Mouse (Mus musculus): Measurements from ENCODE around the gene Pdzrn3.
A peak's percentile ranks its signal among the peaks of the same experiment; 100 is the strongest.

DNA sequence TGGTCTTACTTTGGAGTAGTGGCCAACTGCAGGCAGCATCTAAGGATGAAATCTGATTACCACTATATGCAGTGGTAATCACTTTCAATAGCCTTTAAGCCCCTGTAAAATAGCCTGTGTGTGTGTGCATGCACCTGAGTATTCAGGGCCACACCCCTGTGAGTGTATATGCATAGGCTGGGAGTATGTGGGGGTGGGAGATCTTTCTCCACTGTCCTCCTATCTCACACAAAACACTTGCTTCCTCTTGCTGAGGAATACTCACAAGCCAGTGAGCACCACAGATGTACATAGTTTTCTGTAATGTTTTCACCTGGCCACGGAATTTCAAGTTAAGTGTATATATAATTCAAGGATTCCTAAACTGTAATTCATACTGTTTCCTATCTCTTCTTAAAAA is 74.2 kb downstream of the Pdzrn3 start:
- TF ChIP-seq MAX (IDR thresholded peaks at IDR 0.05; ENCODE audit: low read length) = no peak
- no peak for TF ChIP-seq CTCF (IDR thresholded peaks at IDR 0.05 in 2 of 3, conservative IDR thresholded peaks at IDR 0.05 in 1 of 3; ENCODE audit: control insufficient read depth in 1 of 3, insufficient read depth in 1 of 3, low read depth in 2 of 3, low read length in 3 of 3, poor library complexity in 1 of 3, severe bottlenecking in 1 of 3)
- no peak for TF ChIP-seq USF1 (IDR thresholded peaks at IDR 0.05; ENCODE audit: low read depth, low read length)
- TF ChIP-seq EP300 (IDR thresholded peaks at IDR 0.05; ENCODE audit: low read depth in 1 of 2, low read length in 2 of 2) = peak; percentile 82 to 91
- peak in 1 of 2 experiments; percentile 39; a peak in 1 of 4 replicates for TF ChIP-seq POLR2A (IDR thresholded peaks at IDR 0.05; ENCODE audit: control insufficient read depth in 1 of 2, insufficient read depth in 1 of 2, low read depth in 1 of 2, low read length in 2 of 2, poor library complexity in 1 of 2)
- TF ChIP-seq TAL1 (IDR thresholded peaks at IDR 0.05; ENCODE audit: low read length) = peak; percentile 77
- no peak for TF ChIP-seq ZKSCAN1 (IDR thresholded peaks at IDR 0.05; ENCODE audit: low read depth, low read length)
- TF ChIP-seq ZMIZ1 (IDR thresholded peaks at IDR 0.05; ENCODE audit: low read depth, low read length) = no peak
- no peak for TF ChIP-seq MYC (IDR thresholded peaks at IDR 0.05; ENCODE audit: low read depth, low read length)
- TF ChIP-seq JUND (IDR thresholded peaks at IDR 0.05; ENCODE audit: low read depth, low read length) = no peak
- no peak for TF ChIP-seq CHD2 (IDR thresholded peaks at IDR 0.05; ENCODE audit: low read length)
